Mouse (Mus musculus) heart, embryonic 11.5 days (tissue): ENCODE results near the gene Lgals9. TPM values are rescaled to one million over a fixed set of nuclear protein-coding genes. Genes with fewer than 3 reads are reported as not detected.
"Not testable (repeated sequence)": the region's sequence is repeated elsewhere in the genome, so short reads cannot be mapped to it uniquely, and the experiment has no call there.

Experiments used
- ATAC-seq: fragments of 200-750 bp; cut with Nextera tagmentation; replicated peaks from 2 replicates; pipeline ENCODE4 v1.8.0; 2017; ENCODE audit warnings: moderate library complexity; ENCODE audit not compliant: insufficient number of reproducible peaks, low FRiP score, low TSS enrichment
- H3K27ac ChIP-seq: fragments of 300-500 bp; sonication (generic); 2 replicates; pipeline ENCODE4 v1.5.1; 2014; ENCODE audit warnings: mild to moderate bottlenecking, low read depth, low read length
- H3K27me3 ChIP-seq: fragments of 300-500 bp; sonication (generic); 2 replicates; pipeline ENCODE4 v1.6.1; 2014; ENCODE audit warnings: mild to moderate bottlenecking, low read length, mixed read lengths; ENCODE audit not compliant: control insufficient read depth, insufficient read depth
- H3K36me3 ChIP-seq: fragments of 300-500 bp; sonication (generic); 2 replicates; pipeline ENCODE4 v1.6.1; 2014; ENCODE audit warnings: mild to moderate bottlenecking, low read length, moderate library complexity, mixed read lengths; ENCODE audit not compliant: control insufficient read depth, insufficient read depth
- H3K4me1 ChIP-seq: fragments of 300-500 bp; sonication (generic); 2 replicates; pipeline ENCODE4 v1.6.1; 2014; ENCODE audit warnings: low read length; ENCODE audit not compliant: control insufficient read depth, insufficient read depth
- H3K4me2 ChIP-seq: fragments of 300-500 bp; sonication (generic); 2 replicates; pipeline ENCODE4 v1.6.1; 2014; ENCODE audit warnings: mild to moderate bottlenecking, moderate library complexity
- H3K4me3 ChIP-seq: fragments of 300-500 bp; sonication (generic); 2 replicates; pipeline ENCODE4 v1.5.1; 2014; ENCODE audit warnings: low read depth, low read length
- H3K9ac ChIP-seq: fragments of 300-500 bp; sonication (generic); 2 replicates; pipeline ENCODE4 v1.6.1; 2014; ENCODE audit warnings: mild to moderate bottlenecking, low read depth, low read length, moderate library complexity
- H3K9me3 ChIP-seq: fragments of 300-500 bp; sonication (generic); replicated peaks from 2 replicates; pipeline ENCODE4 v1.6.1; 2016; ENCODE audit warnings: low read length; ENCODE audit not compliant: control insufficient read depth
- WGBS: fragments of 180-500 bp; shearing (Covaris S2); extraction: QIAGEN DNeasy Blood & Tissue Kit; methylation state at CpG from one replicate; pipeline ENCODE4 v1.1.7; 2014; ENCODE audit not compliant: insufficient replicate concordance; 5-methylcytosine and 5-hydroxymethylcytosine counted together
- polyA plus RNA-seq: library from polyadenylated mRNA; unstranded; fragments of >200 nt; fragmentation: Nextera tagmentation; extraction: Ambion mirVana; gene quantifications from 2 replicates; pipeline ENCODE4 v1.2.1, GENCODE M21; 2014

The Lgals9 gene
- polyA plus RNA-seq, 1 experiment from 2014 or later, result 41.9 TPM

GRCm38 (mm10) chr11:79013056-79013455 lies 28.3 kb upstream of the Lgals9 start:
- no peak for ATAC-seq
- no peak overlapping the region for H3K4me2 ChIP-seq
- no peak overlapping the region for H3K4me3 ChIP-seq
- H3K27ac ChIP-seq, result no peak overlapping the region
- no peaks in the 10 kb centered on the region for H3K36me3 ChIP-seq
- no peaks in the 10 kb centered on the region for H3K27me3 ChIP-seq
- H3K4me1 ChIP-seq, result peaks cover 13% of the 10 kb centered on the region
- H3K9ac ChIP-seq, result no peak overlapping the region
- H3K9me3 ChIP-seq, result no peaks in the 10 kb centered on the region

GRCm38 (mm10) chr11:79012529-79012928 lies 27.8 kb upstream of the Lgals9 start:
- Histone ChIP-seq H3K27ac (no peak overlapping the region), H3K27me3 (no peaks in the 10 kb centered on the region)
- WGBS, result 97% methylated on average over 2 of the region's 2 CpGs

GRCm38 (mm10) chr11:79008891-79009290 lies 24.1 kb upstream of the Lgals9 start:
- ATAC-seq, result no peak
- 78% methylated on average over 7 of the region's 7 CpGs for WGBS

More at GRCm38 (mm10) chr11:79012529-79012928, 27.8 kb upstream of the Lgals9 start:
- no peak overlapping the region for H3K4me3 ChIP-seq
- H3K9ac ChIP-seq, result no peak overlapping the region
- H3K36me3 ChIP-seq, result no peaks in the 10 kb centered on the region
- peaks cover 13% of the 10 kb centered on the region for H3K4me1 ChIP-seq
- no peak overlapping the region for H3K4me2 ChIP-seq
- ATAC-seq, result no peak
- H3K9me3 ChIP-seq, result no peaks in the 10 kb centered on the region

GRCm38 (mm10) chr11:79008007-79008775 lies 23.4 kb upstream of the Lgals9 start:
- no peak for ATAC-seq

More at GRCm38 (mm10) chr11:79008891-79009290, 24.1 kb upstream of the Lgals9 start:
- Histone ChIP-seq H3K9ac (no peak overlapping the region), H3K9me3 (no peaks in the 10 kb centered on the region), H3K4me3 (no peak overlapping the region), H3K36me3 (no peaks in the 10 kb centered on the region), H3K27ac (0 out of 2 replicates have a peak overlapping the region, but pooled peaks have one; percentile 15), H3K4me1 (peaks cover 2% of the 10 kb centered on the region; the same call in 1 of the 2 replicates), H3K4me2 (no peak overlapping the region), H3K27me3 (no peaks in the 10 kb centered on the region)

GRCm38 (mm10) chr11:79007356-79007755 lies 22.6 kb upstream of the Lgals9 start:
- H3K4me2 ChIP-seq, H3K27me3 ChIP-seq, H3K4me3 ChIP-seq, H3K9me3 ChIP-seq, H3K27ac ChIP-seq, H3K9ac ChIP-seq, H3K36me3 ChIP-seq, ATAC-seq: not testable (repeated sequence)
- H3K4me1 ChIP-seq, result peaks cover 13% of the 10 kb centered on the region; the same call in 1 of the 2 replicates
- 72% methylated on average over 3 of the region's 3 CpGs for WGBS

More at GRCm38 (mm10) chr11:79008007-79008775, 23.4 kb upstream of the Lgals9 start:
- H3K27me3 ChIP-seq, result no peaks in the 10 kb centered on the region
- H3K27ac ChIP-seq, result 0 out of 2 replicates have a peak overlapping the region, but pooled peaks have one; percentile 15
- no peak overlapping the region for H3K9ac ChIP-seq
- H3K4me2 ChIP-seq, result no peak overlapping the region
- H3K9me3 ChIP-seq, result no peaks in the 10 kb centered on the region
- H3K4me3 ChIP-seq, result no peak overlapping the region
- WGBS, result 71% methylated on average over 6 of the region's 6 CpGs
- no peaks in the 10 kb centered on the region for H3K36me3 ChIP-seq
- H3K4me1 ChIP-seq, result peaks cover 8% of the 10 kb centered on the region; the same call in 1 of the 2 replicates

- no peaks in the 10 kb centered on the region for H3K36me3 ChIP-seq
- H3K27ac ChIP-seq, result no peak overlapping the region
- WGBS, result 73% methylated on average over 5 of the region's 5 CpGs
- no peaks in the 10 kb centered on the region for H3K27me3 ChIP-seq
- ATAC-seq, result no peak
- H3K9me3 ChIP-seq, result no peaks in the 10 kb centered on the region
- no peak overlapping the region for H3K4me3 ChIP-seq
- H3K4me1 ChIP-seq, result peaks cover 13% of the 10 kb centered on the region; the same call in 1 of the 2 replicates
- H3K4me2 ChIP-seq, result no peak overlapping the region
- H3K9ac ChIP-seq, result no peak overlapping the region
These were observed 21.7 kb upstream of the Lgals9 start for GRCm38 (mm10) chr11:79006417-79006816.

GRCm38 (mm10) chr11:79005578-79006394 lies 21.0 kb upstream of the Lgals9 start:
- 77% methylated on average over 14 of the region's 14 CpGs for WGBS
- no peaks in the 10 kb centered on the region for H3K36me3 ChIP-seq
- no peak overlapping the region for H3K27ac ChIP-seq
- H3K9me3 ChIP-seq, result no peaks in the 10 kb centered on the region
- H3K4me1 ChIP-seq, result peaks cover 13% of the 10 kb centered on the region; the same call in 1 of the 2 replicates
- no peak overlapping the region for H3K4me3 ChIP-seq
- no peak overlapping the region for H3K4me2 ChIP-seq
- H3K9ac ChIP-seq, result no peak overlapping the region
- no peaks in the 10 kb centered on the region for H3K27me3 ChIP-seq
- no peak for ATAC-seq

GRCm38 (mm10) chr11:79003769-79004638 lies 19.3 kb upstream of the Lgals9 start:
- Histone ChIP-seq H3K36me3 (no peaks in the 10 kb centered on the region), H3K9me3 (no peaks in the 10 kb centered on the region), H3K9ac (no peak overlapping the region), H3K4me3 (no peak overlapping the region), H3K4me1 (peaks cover 13% of the 10 kb centered on the region; the same call in 1 of the 2 replicates), H3K27me3 (no peaks in the 10 kb centered on the region), H3K27ac (peak overlapping the region; percentile 71), H3K4me2 (no peak overlapping the region)
- no peak for ATAC-seq
- 71% methylated on average over 10 of the region's 10 CpGs for WGBS
